Mouse (Mus musculus): Measurements from ENCODE around the gene Ttc7b.

Ttc7b gene

GRCm38 (mm10) chr12:100525939-100526338 lies 5.3 kb upstream of the Ttc7b start:
- in situ Hi-C loops (cut with MboI, MseI): no loop called here

GRCm38 (mm10) chr12:100520077-100520793 lies 391 bp downstream of the Ttc7b start:
- in situ Hi-C loops (cut with MboI, MseI): no loop called here

GRCm38 (mm10) chr12:100519684-100520076 lies 946 bp downstream of the Ttc7b start:
- in situ Hi-C loops (cut with MboI, MseI): no loop called here

GRCm38 (mm10) chr12:100517371-100517770 lies 3.3 kb downstream of the Ttc7b start:
- in situ Hi-C loops (cut with MboI, MseI): no loop called here

- in situ Hi-C loops (cut with MboI, MseI): no loop called here
These were observed 4.3 kb downstream of the Ttc7b start for GRCm38 (mm10) chr12:100516161-100516838.

GRCm38 (mm10) chr12:100515493-100515892 lies 5.1 kb downstream of the Ttc7b start:
- in situ Hi-C loops (cut with MboI, MseI): no loop called here

- in situ Hi-C loops (cut with MboI, MseI): no loop called here
These were observed 6.0 kb downstream of the Ttc7b start for GRCm38 (mm10) chr12:100514611-100515010.

- in situ Hi-C loops (cut with MboI, MseI): no loop called here
These were observed 7.5 kb downstream of the Ttc7b start for GRCm38 (mm10) chr12:100513131-100513530.

- in situ Hi-C loops (cut with MboI, MseI): no loop called here
These were observed 8.0 kb downstream of the Ttc7b start for GRCm38 (mm10) chr12:100512641-100513040.

- in situ Hi-C loops (cut with MboI, MseI): no loop called here
These were observed 10.9 kb downstream of the Ttc7b start for GRCm38 (mm10) chr12:100509615-100510282.

- in situ Hi-C loops (cut with MboI, MseI): no loop called here
These were observed 12.0 kb downstream of the Ttc7b start for GRCm38 (mm10) chr12:100508668-100509067.

GRCm38 (mm10) chr12:100505484-100505883 lies 15.1 kb downstream of the Ttc7b start:
- in situ Hi-C loops (cut with MboI, MseI): no loop called here

GRCm38 (mm10) chr12:100504585-100504984 lies 16.0 kb downstream of the Ttc7b start:
- in situ Hi-C loops (cut with MboI, MseI): no loop called here

GRCm38 (mm10) chr12:100503659-100504058 lies 17.0 kb downstream of the Ttc7b start:
- in situ Hi-C loops (cut with MboI, MseI): no loop called here

- in situ Hi-C loops (cut with MboI, MseI): no loop called here
These were observed 18.1 kb downstream of the Ttc7b start for GRCm38 (mm10) chr12:100502544-100502943.

GRCm38 (mm10) chr12:100501261-100501660 lies 19.4 kb downstream of the Ttc7b start:
- in situ Hi-C loops (cut with MboI, MseI): no loop called here

GRCm38 (mm10) chr12:100499469-100499868 lies 21.2 kb downstream of the Ttc7b start:
- in situ Hi-C loops (cut with MboI, MseI): no loop called here

GRCm38 (mm10) chr12:100498006-100498405 lies 22.6 kb downstream of the Ttc7b start:
- in situ Hi-C loops (cut with MboI, MseI): no loop called here

GRCm38 (mm10) chr12:100495083-100495482 lies 25.5 kb downstream of the Ttc7b start:
- in situ Hi-C loops (cut with MboI, MseI): no loop called here

- in situ Hi-C loops (cut with MboI, MseI): no loop called here
These were observed 27.4 kb downstream of the Ttc7b start for GRCm38 (mm10) chr12:100493211-100493610.

- in situ Hi-C loops (cut with MboI, MseI): no loop called here
These were observed 27.9 kb downstream of the Ttc7b start for GRCm38 (mm10) chr12:100492676-100493075.

- in situ Hi-C loops (cut with MboI, MseI): no loop called here
These were observed 28.5 kb downstream of the Ttc7b start for GRCm38 (mm10) chr12:100491967-100492611.

Measured in T-helper 1 cell (primary cell).